Mouse (Mus musculus): ENCODE data around the gene Mus81. TPM values are rescaled to one million over a fixed set of nuclear protein-coding genes. Genes with fewer than 3 reads are reported as not detected.

The Mus81 gene
- total RNA-seq (2021): 10 to 100 TPM; 23.1 to 30.7 TPM
- long read RNA-seq, experiment 1, transcript Mus81-202 (16 exons, 2,067 nt): major isoform, 28 of 41 reads
- long read RNA-seq, experiment 1, partial matches to known transcripts: 4 of 41 reads
- long read RNA-seq, experiment 1, other reads (novel, unspliced or antisense): 7 of 41 reads
- long read RNA-seq, experiment 2, transcript Mus81-202 (16 exons, 2,067 nt): major isoform, 7 of 15 reads
- long read RNA-seq, experiment 2, partial matches to known transcripts: 2 of 15 reads
- long read RNA-seq, experiment 2, other reads (novel, unspliced or antisense): 5 of 15 reads

DNA sequence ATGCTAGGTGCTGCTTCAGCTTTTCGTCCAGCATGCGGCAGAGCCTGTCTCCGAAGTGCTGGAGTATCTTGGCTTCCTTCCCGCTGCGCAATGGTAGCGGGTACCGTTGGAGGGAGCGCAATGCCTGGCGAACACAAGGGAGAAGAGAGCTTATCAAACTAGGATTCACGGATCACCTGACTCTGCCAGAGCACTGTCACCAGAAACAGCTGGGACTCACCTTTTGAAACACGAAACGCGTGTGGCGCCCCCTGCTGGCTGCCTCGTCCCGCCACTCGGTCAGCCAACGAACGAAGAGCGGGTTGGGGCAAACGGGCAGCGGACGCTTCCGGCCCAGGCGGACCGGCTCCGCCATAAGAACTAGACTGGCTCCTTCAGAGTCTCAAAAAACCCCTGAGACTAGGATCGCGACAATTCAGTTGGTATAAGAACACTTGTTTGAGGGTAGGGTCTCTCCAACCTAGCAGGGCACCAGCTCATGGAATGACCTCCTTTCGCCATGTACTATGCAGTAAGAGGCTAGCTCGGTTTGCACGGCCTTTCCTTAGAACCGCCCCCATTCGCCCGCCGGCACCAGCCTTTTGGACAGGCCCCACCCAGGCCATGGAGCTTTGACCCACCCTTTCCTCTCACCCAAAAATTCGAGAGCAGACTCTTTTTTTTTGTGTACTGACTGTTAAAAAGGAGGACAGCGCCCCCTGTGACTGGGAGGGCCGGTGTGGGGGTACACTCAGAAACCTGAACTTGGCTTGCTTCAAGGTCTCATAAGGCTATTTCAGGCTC lies at the start of gene Mus81:
Gene Mus81, minus strand, starts transcription at position 635 of the 783 bp plus-strand sequence.
- DNase-seq: peak; percentile 96 to 98

- no peak for DNase-seq
These were observed 44.3 kb upstream of the Mus81 start for GRCm38 (mm10) chr19:5532520-5532919.

GRCm38 (mm10) chr19:5530138-5530524 lies 41.9 kb upstream of the Mus81 start:
- no peak for DNase-seq

- peak; percentile 98 for DNase-seq
These were observed 41.3 kb upstream of the Mus81 start for GRCm38 (mm10) chr19:5529325-5530137.

GRCm38 (mm10) chr19:5525204-5525603 lies 37.0 kb upstream of the Mus81 start:
- DNase-seq: no peak

GRCm38 (mm10) chr19:5518721-5519120 lies 30.5 kb upstream of the Mus81 start:
- no peak for DNase-seq

DNA sequence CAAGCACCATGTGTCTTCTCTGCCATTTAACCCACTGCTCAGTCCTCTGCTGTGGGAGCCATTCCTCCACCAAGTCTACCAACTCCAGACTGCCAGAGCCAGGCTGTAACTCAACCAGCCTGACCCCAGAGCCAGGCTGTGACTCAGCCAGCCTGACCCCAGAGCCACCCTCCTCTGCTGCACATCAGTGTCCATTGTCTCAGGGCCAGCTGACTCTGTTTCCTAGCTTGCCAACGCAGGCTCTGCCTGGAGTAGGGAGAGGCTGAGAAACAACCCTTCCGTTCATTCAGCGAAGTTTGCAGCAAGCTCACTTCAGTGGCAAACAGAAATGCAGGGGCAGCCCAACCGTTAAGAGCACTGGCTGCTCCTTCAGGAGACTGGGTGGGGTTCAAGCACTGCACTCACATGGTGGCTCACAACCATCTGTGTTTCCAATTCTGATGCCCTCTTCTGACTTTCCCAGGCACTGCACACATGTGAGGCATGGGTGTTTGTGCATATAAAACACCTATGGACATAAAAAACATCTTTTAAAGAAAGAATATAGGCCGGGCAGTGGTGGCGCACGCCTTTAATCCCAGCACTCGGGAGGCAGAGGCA lies 28.8 kb upstream of the Mus81 start:
- peak; percentile 40 to 50 for DNase-seq

GRCm38 (mm10) chr19:5515840-5516777 lies 27.9 kb upstream of the Mus81 start:
- no peak for DNase-seq

GRCm38 (mm10) chr19:5513005-5513349 lies 24.8 kb upstream of the Mus81 start:
- no peak for DNase-seq

- no peak for DNase-seq
These were observed 24.1 kb upstream of the Mus81 start for GRCm38 (mm10) chr19:5512091-5513004.

- DNase-seq: peak in 1 of 2 experiments; percentile 18
These were observed 23.0 kb upstream of the Mus81 start for GRCm38 (mm10) chr19:5511074-5511632.

DNA sequence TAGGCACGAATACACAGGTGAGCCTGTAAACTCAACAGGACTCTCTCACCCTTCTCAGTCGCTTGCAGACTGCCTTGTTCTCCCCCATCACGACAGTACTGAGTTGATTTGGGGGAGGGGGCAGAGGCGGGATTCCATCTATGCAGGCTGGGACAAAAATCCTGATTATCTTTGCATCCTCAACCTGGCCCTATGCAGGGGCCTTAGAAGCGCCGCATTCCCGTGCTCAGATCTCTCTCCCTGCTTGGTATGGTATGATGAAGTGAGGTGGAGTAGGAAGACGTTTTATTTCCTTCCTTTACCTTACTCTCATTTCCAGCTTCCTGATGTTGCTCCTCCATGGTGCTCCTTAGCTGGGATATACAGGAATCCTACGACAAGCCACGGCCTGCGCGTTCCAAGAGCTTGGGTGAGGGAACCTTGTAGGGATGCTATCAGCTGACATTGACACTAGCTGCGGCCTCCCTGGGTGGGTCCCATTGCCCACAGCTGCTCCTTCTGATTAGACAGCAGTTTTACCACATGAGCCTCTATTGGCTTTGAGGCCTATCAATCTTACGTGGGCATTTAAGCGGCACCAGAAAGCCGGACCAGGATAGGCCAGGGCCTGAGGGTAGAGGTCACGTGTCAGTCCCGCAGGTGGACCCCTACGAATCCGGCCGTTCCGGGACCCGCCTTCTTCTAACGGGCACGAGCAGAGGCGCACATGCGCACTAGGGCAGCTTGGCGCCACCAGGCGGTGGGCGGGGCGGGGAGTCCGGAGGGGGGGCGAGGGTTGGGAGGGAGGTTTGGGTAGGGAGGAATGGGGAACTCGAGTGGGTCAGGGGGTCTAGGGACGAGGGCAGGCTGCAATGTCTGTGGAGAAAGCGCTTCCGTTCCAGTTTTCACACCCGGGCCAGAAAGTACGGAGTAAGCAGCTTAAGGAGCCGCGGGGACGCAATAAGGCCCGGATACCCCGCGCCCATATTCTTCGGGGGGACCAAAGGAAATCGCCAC lies 22.1 kb upstream of the Mus81 start, which contains the start of gene Snx32:
Gene Snx32, minus strand, starts transcription at position 508 of the 996 bp plus-strand sequence.
- peak; percentile 98 for DNase-seq

GRCm38 (mm10) chr19:5503687-5504086 lies 15.5 kb upstream of the Mus81 start, which contains the start of gene 1700020D05Rik:
1700020D05Rik (minus strand) TSS chr19:5503787.
- no peak for DNase-seq

GRCm38 (mm10) chr19:5500330-5500875 lies 12.2 kb upstream of the Mus81 start:
- DNase-seq: peak; percentile 42 to 53

GRCm38 (mm10) chr19:5496052-5496370 lies 7.8 kb upstream of the Mus81 start:
- no peak for DNase-seq

- DNase-seq: no peak
These were observed 7.3 kb upstream of the Mus81 start for GRCm38 (mm10) chr19:5495353-5496051.

- no peak for DNase-seq
These were observed 6.1 kb upstream of the Mus81 start for GRCm38 (mm10) chr19:5494314-5494713.

Data from adrenal gland, postnatal 36 days (tissue).